Mouse (Mus musculus) liver, embryonic 16.5 days (tissue): Measurements from ENCODE around the gene Fam90a1a. TPM values are rescaled to one million over a fixed set of nuclear protein-coding genes. Genes with fewer than 3 reads are reported as not detected.

Experiments
- ATAC-seq: fragments of 200-750 bp; cut with Nextera tagmentation; 2 replicates; pipeline ENCODE4 v1.8.0; 2017; ENCODE audit warnings: low read depth, mild to moderate bottlenecking, moderate number of reproducible peaks, moderate library complexity
- H3K27ac ChIP-seq: fragments of 300-500 bp; sonication (generic); 2 replicates; pipeline ENCODE4 v1.5.1; 2014; ENCODE audit warnings: mild to moderate bottlenecking, low read length
- H3K27me3 ChIP-seq: fragments of 300-500 bp; sonication (generic); 2 replicates; pipeline ENCODE4 v1.6.1; 2014; ENCODE audit warnings: low read depth, low read length, mixed read lengths; ENCODE audit not compliant: control insufficient read depth, insufficient read depth
- H3K36me3 ChIP-seq: fragments of 300-500 bp; sonication (generic); 2 replicates; pipeline ENCODE4 v1.6.1; 2014; ENCODE audit warnings: mild to moderate bottlenecking; ENCODE audit not compliant: control insufficient read depth, insufficient read depth
- H3K4me1 ChIP-seq: fragments of 300-500 bp; sonication (generic); 2 replicates; pipeline ENCODE4 v1.6.1; 2014; ENCODE audit warnings: low read depth, low read length, mixed read lengths; ENCODE audit not compliant: control insufficient read depth
- H3K4me2 ChIP-seq: fragments of 300-500 bp; sonication (generic); 2 replicates; pipeline ENCODE4 v1.6.1; 2014; ENCODE audit warnings: low read depth, low read length, mixed read lengths
- H3K4me3 ChIP-seq: fragments of 300-500 bp; sonication (generic); 2 replicates; pipeline ENCODE4 v1.5.1; 2014; ENCODE audit warnings: low read depth, mild to moderate bottlenecking, low read length
- H3K9ac ChIP-seq: fragments of 300-500 bp; sonication (generic); 2 replicates; pipeline ENCODE4 v1.6.1; 2014; ENCODE audit warnings: low read depth, low read length
- H3K9me3 ChIP-seq: fragments of 300-500 bp; sonication (generic); replicated peaks from 2 replicates; pipeline ENCODE4 v1.6.1; 2016; ENCODE audit warnings: low read length; ENCODE audit not compliant: control insufficient read depth
- WGBS: fragments of 180-500 bp; shearing (Covaris S2); extraction: QIAGEN DNeasy Blood & Tissue Kit; methylation state at CpG from one replicate; pipeline ENCODE4 v1.1.7; 2014; ENCODE audit not compliant: insufficient replicate concordance; 5-methylcytosine and 5-hydroxymethylcytosine counted together
- polyA plus RNA-seq: library from polyadenylated mRNA; unstranded; fragments of >200 nt; fragmentation: Nextera tagmentation; extraction: Ambion mirVana; gene quantifications from 2 replicates; pipeline ENCODE4 v1.2.1, GENCODE M21; 2015

Gene Fam90a1a
- polyA plus RNA-seq, 1 experiment from 2014 or later: not detected

DNA sequence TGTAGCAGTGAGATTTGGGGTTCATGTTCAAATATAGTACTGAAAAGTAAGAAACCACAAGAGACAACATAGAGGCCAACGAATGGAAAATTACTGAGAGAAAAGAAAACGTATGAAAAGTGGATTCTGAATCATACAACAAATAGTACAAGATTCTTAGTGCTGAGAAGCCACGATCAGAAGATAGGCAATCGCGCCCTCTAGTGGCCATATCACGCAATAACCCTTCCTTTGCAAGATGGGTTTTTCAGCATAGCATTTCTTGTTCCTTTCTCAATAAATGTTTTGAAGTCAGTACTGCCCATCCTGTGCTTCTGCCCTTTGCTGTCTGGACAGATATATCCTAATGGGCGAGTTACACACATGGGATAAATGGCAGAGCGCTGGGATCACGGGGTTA is 3.2 kb upstream of the Fam90a1a start:
- Histone ChIP-seq H3K9ac (no peak overlapping the region), H3K9me3 (no peaks in the 10 kb centered on the region), H3K4me1 (no peaks in the 10 kb centered on the region), H3K4me2 (no peak overlapping the region), H3K27me3 (no peaks in the 10 kb centered on the region), H3K27ac (no peak overlapping the region), H3K4me3 (no peak overlapping the region), H3K36me3 (no peaks in the 10 kb centered on the region)
- no peak for ATAC-seq
- 3% methylated on average over 9 of the region's 9 CpGs for WGBS

GRCm38 (mm10) chr8:21956336-21956735 is 2.2 kb upstream of the Fam90a1a start:
- no peak overlapping the region for H3K27ac ChIP-seq
- no peak for ATAC-seq
- H3K4me1 ChIP-seq: no peaks in the 10 kb centered on the region
- no peak overlapping the region for H3K9ac ChIP-seq
- no peaks in the 10 kb centered on the region for H3K27me3 ChIP-seq
- no peaks in the 10 kb centered on the region for H3K36me3 ChIP-seq
- H3K4me2 ChIP-seq: no peak overlapping the region
- H3K4me3 ChIP-seq: no peak overlapping the region
- 60% methylated on average over 3 of the region's 3 CpGs for WGBS
- H3K9me3 ChIP-seq: no peaks in the 10 kb centered on the region

DNA sequence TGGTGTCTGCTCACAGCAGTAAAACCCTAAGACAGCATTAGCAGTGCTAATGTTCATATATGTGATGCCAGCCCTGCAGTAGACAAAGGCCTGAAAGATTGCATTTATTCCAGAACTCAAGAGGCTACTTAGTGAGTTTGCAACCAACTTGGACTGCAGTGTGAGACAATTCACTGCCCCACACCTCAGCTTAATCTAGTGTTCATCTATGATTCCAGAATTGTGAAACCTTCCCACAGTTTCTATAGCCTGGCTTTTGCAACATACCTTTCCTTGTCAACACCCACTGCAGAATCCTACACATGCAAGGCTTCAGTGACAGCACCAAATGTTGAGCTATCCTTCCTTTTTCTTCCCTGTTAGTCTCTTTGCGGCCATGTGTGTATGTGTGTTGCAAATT is 8.1 kb downstream of the Fam90a1a start:
- no peaks in the 10 kb centered on the region for H3K4me1 ChIP-seq
- H3K9me3 ChIP-seq: no peaks in the 10 kb centered on the region
- 38% methylated on average over 1 of the region's 1 CpGs for WGBS
- H3K4me3 ChIP-seq: no peak overlapping the region
- no peak overlapping the region for H3K27ac ChIP-seq
- no peaks in the 10 kb centered on the region for H3K36me3 ChIP-seq
- no peak overlapping the region for H3K4me2 ChIP-seq
- no peak overlapping the region for H3K9ac ChIP-seq
- no peak for ATAC-seq
- H3K27me3 ChIP-seq: no peaks in the 10 kb centered on the region

DNA sequence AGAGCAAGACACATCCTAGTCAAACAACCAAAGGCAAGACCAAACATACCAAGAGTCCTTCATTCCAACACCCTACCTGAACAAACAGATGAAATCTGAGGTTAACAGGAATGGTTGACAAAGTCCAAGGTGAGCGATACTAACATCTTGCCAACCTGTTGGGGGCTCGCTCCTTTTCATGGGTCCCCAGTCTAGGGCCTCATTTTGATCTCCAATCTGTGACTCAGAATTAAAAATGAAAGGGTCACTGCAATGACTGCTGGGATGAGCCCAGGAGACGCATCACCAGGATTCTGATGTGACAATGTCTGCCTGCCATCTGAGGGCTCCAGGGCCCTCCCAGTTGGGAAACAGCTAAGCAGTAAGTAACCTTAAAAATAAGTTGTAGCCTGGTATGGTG is 11.0 kb downstream of the Fam90a1a start, which contains the start of gene Ccdc70:
Gene Ccdc70 (plus strand): TSS at position 301 of the 400 bp plus-strand sequence.
- H3K4me1 ChIP-seq: no peaks in the 10 kb centered on the region
- no peaks in the 10 kb centered on the region for H3K36me3 ChIP-seq
- no peak within 1 kb of the TSS for H3K9ac ChIP-seq
- H3K9me3 ChIP-seq: no peaks in the 10 kb centered on the region
- H3K27me3 ChIP-seq: no peaks in the 10 kb centered on the region
- 53% methylated on average over 3 of the region's 3 CpGs for WGBS
- H3K4me2 ChIP-seq: no peak within 1 kb of the TSS
- no peak within 1 kb of the TSS for H3K4me3 ChIP-seq
- H3K27ac ChIP-seq: no peak within 1 kb of the TSS
- no peak for ATAC-seq

GRCm38 (mm10) chr8:21978193-21978592 is 19.7 kb downstream of the Fam90a1a start:
- no peaks in the 10 kb centered on the region for H3K9me3 ChIP-seq
- H3K27ac ChIP-seq: no peak overlapping the region
- H3K27me3 ChIP-seq: no peaks in the 10 kb centered on the region
- no peaks in the 10 kb centered on the region for H3K4me1 ChIP-seq
- WGBS: 49% methylated on average over 4 of the region's 4 CpGs
- H3K9ac ChIP-seq: no peak overlapping the region
- H3K4me2 ChIP-seq: no peak overlapping the region
- no peak overlapping the region for H3K4me3 ChIP-seq
- ATAC-seq: no peak
- H3K36me3 ChIP-seq: no peaks in the 10 kb centered on the region

DNA sequence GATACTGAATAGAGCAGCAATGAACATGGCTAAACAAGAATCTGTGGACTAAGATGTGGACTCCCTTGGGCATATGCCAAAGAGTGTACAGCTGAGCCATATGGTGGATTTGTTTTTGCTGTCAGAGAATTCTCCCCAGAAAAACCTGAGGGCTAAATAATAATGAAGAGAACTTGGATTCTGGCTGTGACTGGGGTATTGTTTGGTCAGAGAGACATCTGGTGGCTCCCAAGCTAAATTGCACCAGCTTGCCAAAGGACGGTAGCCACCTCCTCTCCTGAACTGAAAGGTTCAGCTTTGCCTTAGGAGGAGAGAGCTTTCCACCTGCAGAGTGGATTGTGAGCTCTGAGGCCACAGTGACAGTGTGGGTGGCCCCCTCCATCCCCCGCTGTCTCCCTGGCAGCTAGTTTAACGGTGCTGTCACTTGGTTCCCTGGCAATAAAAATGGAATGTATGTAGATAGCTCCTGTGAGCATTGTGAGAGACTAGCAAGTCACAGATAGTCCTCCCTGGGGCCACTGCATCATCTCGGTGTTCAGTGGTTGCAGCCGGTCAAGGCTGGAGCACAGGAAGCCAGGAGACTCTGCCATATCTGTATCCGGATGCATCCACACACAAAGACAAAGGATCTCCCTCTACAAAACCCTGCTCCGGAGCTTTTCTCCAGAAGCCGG is 23.3 kb downstream of the Fam90a1a start:
- no peak overlapping the region for H3K4me3 ChIP-seq
- H3K4me2 ChIP-seq: no peak overlapping the region
- no peaks in the 10 kb centered on the region for H3K27me3 ChIP-seq
- H3K4me1 ChIP-seq: no peaks in the 10 kb centered on the region
- H3K27ac ChIP-seq: no peak overlapping the region
- H3K9me3 ChIP-seq: no peaks in the 10 kb centered on the region
- WGBS: 50% methylated on average over 8 of the region's 8 CpGs
- no peak overlapping the region for H3K9ac ChIP-seq
- ATAC-seq: no peak
- no peaks in the 10 kb centered on the region for H3K36me3 ChIP-seq

DNA sequence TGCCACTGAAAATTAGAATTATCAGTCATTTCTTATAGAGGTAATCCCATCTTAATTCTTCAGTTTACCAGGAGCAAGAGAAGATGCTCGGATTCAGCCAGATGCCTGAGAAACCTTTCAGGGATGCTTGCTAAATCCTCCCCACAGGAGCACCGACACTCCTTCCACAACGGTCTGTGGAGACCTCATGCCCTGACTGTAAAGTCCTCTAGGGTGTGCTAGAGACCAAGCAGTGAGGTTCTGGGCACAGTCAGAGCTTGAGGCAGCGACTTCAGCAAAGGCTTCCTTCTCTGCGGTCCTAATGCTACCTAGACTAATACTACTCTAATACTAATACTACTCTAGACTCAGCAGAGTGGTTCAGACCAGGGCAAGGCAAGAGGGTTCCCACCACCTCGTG is 33.7 kb downstream of the Fam90a1a start:
- WGBS: 26% methylated on average over 6 of the region's 6 CpGs
- ATAC-seq: no peak
- Histone ChIP-seq H3K9ac (no peak overlapping the region), H3K27ac (no peak overlapping the region), H3K27me3 (no peaks in the 10 kb centered on the region), H3K9me3 (no peaks in the 10 kb centered on the region), H3K4me3 (no peak overlapping the region), H3K36me3 (peaks cover 19% of the 10 kb centered on the region), H3K4me2 (no peak overlapping the region), H3K4me1 (no peaks in the 10 kb centered on the region)

DNA sequence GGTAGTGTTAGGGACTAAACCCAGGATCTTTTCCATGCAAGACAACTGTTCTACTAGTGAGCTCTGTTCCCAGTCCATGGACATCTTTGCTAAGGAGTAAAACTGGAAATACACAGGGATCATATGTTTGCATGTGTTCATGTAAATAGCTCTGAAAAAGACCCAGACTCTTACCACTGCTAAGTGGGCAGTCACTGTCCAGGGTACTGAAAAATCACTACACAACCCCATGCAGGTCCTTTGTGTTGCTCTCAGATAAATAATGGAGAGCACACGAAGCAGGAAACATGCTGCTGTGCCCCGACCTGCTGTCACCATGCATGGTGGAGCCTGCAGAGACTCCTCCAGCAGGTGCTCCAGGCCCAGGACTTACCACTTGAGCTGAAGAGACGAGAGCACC is 36.7 kb downstream of the Fam90a1a start:
- H3K4me1 ChIP-seq: no peaks in the 10 kb centered on the region
- no peaks in the 10 kb centered on the region for H3K9me3 ChIP-seq
- no peak for ATAC-seq
- no peak overlapping the region for H3K4me2 ChIP-seq
- H3K4me3 ChIP-seq: no peak overlapping the region
- no peaks in the 10 kb centered on the region for H3K27me3 ChIP-seq
- H3K36me3 ChIP-seq: peaks cover 22% of the 10 kb centered on the region
- WGBS: 33% methylated on average over 3 of the region's 3 CpGs
- no peak overlapping the region for H3K27ac ChIP-seq
- no peak overlapping the region for H3K9ac ChIP-seq

DNA sequence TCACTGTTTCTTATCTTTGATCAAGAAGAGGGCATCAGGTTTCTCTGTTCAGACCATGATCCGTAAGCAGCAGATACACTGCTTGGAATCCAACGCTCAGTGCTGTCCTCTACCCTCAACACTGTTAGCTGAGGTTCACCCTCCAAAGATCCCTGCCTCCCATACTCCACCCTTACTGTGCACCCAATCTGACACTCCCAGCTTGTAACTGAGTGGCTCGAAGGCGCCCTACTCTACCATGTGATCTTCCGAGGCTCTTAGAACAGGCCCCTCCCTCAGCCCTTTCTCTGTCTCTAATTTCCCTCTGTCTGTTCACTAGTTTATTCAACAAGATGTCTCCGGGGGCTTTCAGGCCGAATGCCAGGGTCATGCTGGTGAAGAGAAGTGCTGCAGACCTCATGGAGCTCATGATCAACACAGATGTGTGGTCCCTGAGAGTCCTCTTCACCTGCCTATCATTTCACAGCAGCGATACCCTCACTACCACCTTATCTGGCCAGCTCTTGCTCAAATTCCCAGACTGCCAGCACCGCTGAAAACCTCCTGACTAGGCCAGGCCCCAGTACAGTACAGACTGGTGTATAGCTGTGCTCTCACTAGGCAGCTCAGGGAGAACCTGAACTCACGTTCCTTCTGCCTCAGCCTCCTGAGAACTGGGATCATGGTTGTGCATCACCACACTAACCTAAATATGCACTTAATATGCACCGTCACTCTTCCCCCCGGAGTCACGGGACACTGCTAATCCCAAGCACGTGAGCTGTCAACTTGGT is 46.4 kb downstream of the Fam90a1a start:
- H3K9ac ChIP-seq: no peak overlapping the region
- peaks cover 10% of the 10 kb centered on the region for H3K36me3 ChIP-seq
- H3K4me1 ChIP-seq: no peaks in the 10 kb centered on the region
- H3K4me3 ChIP-seq: no peak overlapping the region
- no peak for ATAC-seq
- H3K27ac ChIP-seq: no peak overlapping the region
- no peaks in the 10 kb centered on the region for H3K27me3 ChIP-seq
- no peaks in the 10 kb centered on the region for H3K9me3 ChIP-seq
- H3K4me2 ChIP-seq: no peak overlapping the region
- 76% methylated on average over 14 of the region's 14 CpGs for WGBS
